Mouse (Mus musculus) ES-E14 (cell line): ENCODE data around the gene Hdac10. TPM values are rescaled to one million over a fixed set of nuclear protein-coding genes. Genes with fewer than 3 reads are reported as not detected.

Experiments
- DNase-seq: peaks from one replicate; pipeline ENCODE4 v3.0.0-alpha.2; 2013; ENCODE audit warnings: low read depth, low spot score
- H3K27ac ChIP-seq: 2 replicates; pipeline ENCODE4 v1.5.1; 2012; ENCODE audit warnings: low read depth, mild to moderate bottlenecking, low read length, moderate library complexity, mixed read lengths; ENCODE audit not compliant: poor library complexity, insufficient read depth, severe bottlenecking
- H3K36me3 ChIP-seq: 2 replicates; pipeline ENCODE4 v1.6.1; 2012; ENCODE audit warnings: mild to moderate bottlenecking, low read length, moderate library complexity, mixed read lengths; ENCODE audit not compliant: control insufficient read depth, poor library complexity, insufficient read depth, severe bottlenecking
- H3K4me1 ChIP-seq, 2 experiments: fragments of 150-350 bp in 1 of 2; sonication (generic) in 1 of 2; 2 replicates each; pipeline ENCODE4 v1.6.1; 2012; ENCODE audit warnings: low read length in 2 of 2, mild to moderate bottlenecking in 1 of 2, mixed read lengths in 1 of 2; ENCODE audit not compliant: control insufficient read depth in 2 of 2, insufficient read depth in 2 of 2, poor library complexity in 1 of 2
- H3K4me3 ChIP-seq, 2 experiments: fragments of 150-350 bp in 1 of 2; sonication (generic) in 1 of 2; 2 replicates each; pipeline ENCODE4 v1.5.1; 2012; ENCODE audit warnings: low read length in 2 of 2, low read depth in 1 of 2, mild to moderate bottlenecking in 1 of 2, mixed read lengths in 1 of 2; ENCODE audit not compliant: insufficient read depth in 1 of 2, poor library complexity in 1 of 2, severe bottlenecking in 1 of 2
- H3K9ac ChIP-seq: 2 replicates; pipeline ENCODE4 v1.6.1; 2012; ENCODE audit warnings: low read depth, mild to moderate bottlenecking, low read length, mixed read lengths; ENCODE audit not compliant: poor library complexity, insufficient read depth, severe bottlenecking
- H3K9me3 ChIP-seq: fragments of 150-350 bp; sonication (generic); 2 replicates; pipeline ENCODE4 v1.6.1; 2012; ENCODE audit warnings: low read depth, mild to moderate bottlenecking, low read length; ENCODE audit not compliant: control insufficient read depth, insufficient read depth
- CHD2 ChIP-seq: IDR thresholded peaks from 2 replicates; pipeline ENCODE4 v1.6.1; 2014; ENCODE audit warnings: mild to moderate bottlenecking, low read depth, low read length, inconsistent platforms
- HCFC1 ChIP-seq: IDR thresholded peaks from 2 replicates; pipeline ENCODE4 v1.6.1; 2012; ENCODE audit warnings: low read length, inconsistent platforms, borderline replicate concordance; ENCODE audit not compliant: insufficient read depth
- MAFK ChIP-seq: IDR thresholded peaks from 2 replicates; pipeline ENCODE4 v1.6.1; 2014; ENCODE audit warnings: mild to moderate bottlenecking, low read depth, low read length, inconsistent platforms; ENCODE audit not compliant: insufficient read depth
- ZC3H11A ChIP-seq: IDR thresholded peaks from 2 replicates; pipeline ENCODE4 v1.6.1; 2012; ENCODE audit warnings: low read depth, mild to moderate bottlenecking, inconsistent platforms, low read length, borderline replicate concordance
- ZNF384 ChIP-seq: IDR thresholded peaks from 2 replicates; pipeline ENCODE4 v1.6.1; 2012; ENCODE audit warnings: low read depth, low read length, inconsistent platforms
- in situ Hi-C, 2 experiments: fragments of 600-800 bp; cut with MboI; formaldehyde crosslinking; loops; one replicate each; pipeline ENCODE4 v1.15.1; 2025; ENCODE audit warnings: low sequenced_read_pairs in 2 of 2, inconsistent platforms in 1 of 2; ENCODE audit not compliant: unreplicated experiment in 2 of 2
- total RNA-seq: library from RNA; depleted of rRNA; stranded (reverse); fragments of 300-350 nt; gene quantifications from 2 replicates; pipeline ENCODE4 v1.2.3, GENCODE M21; 2012

Hdac10 gene
- total RNA-seq, 1 experiment, result 7.4 TPM

DNA sequence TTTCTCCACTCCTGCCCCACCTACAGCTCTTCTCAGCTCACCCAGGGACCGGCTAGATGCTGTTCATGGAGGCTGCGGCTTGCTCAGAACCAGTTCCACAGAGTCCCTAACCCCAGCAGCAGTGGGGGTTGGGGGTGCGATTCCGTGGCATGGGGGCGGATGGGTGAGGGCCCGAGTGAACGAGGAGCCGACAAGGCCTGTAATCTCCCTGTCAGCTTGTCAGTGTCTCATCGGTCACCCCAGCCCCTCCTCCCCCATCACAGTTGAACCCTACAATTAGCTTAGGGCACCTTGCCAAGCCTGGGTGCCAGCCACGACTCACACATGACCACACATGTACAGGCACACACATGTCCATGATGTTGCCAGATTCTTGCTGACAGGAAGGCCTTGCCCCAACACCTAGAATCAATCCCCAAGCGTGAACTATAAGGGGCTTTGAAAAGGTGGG is 46.4 kb upstream of the Hdac10 start:
- in situ Hi-C loops, result no loop called here
- no peak overlapping the region; a peak in 1 of 4 replicates for H3K4me3 ChIP-seq
- H3K36me3 ChIP-seq, result peaks cover 7% of the 10 kb centered on the region; the same call in 1 of the 2 replicates
- no peak overlapping the region for H3K9ac ChIP-seq
- TF ChIP-seq ZC3H11A (no peak), HCFC1 (no peak), ZNF384 (no peak), MAFK (no peak), CHD2 (no peak)
- no peak overlapping the region for H3K27ac ChIP-seq
- DNase-seq, result no peak
- no peaks in the 10 kb centered on the region for H3K9me3 ChIP-seq
- H3K4me1 ChIP-seq, result peaks cover 8 to 66% of the 10 kb centered on the region in 2 experiments

DNA sequence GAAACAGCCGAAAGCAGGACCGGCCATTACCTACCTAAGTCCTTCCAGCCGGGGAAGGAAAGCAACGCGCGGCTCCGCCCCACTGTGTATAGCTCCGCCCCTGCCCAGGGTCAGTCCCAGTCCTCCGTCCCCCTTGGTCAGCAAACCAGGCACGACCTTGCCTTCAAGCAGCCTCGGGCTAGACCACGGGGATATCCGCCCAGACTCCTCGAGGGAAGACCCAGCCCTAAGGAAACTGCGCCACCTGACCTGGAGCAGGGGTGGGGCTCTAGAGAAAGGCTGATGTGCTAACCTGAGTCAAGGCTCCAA is 45.4 kb upstream of the Hdac10 start:
- no peak for DNase-seq
- Histone ChIP-seq H3K36me3 (peaks cover 9% of the 10 kb centered on the region; the same call in 1 of the 2 replicates), H3K4me1 (peaks cover 5 to 70% of the 10 kb centered on the region in 2 experiments), H3K27ac (no peak overlapping the region), H3K9ac (peak overlapping the region; percentile 65), H3K9me3 (no peaks in the 10 kb centered on the region), H3K4me3 (peak overlapping the region; percentile 67 to 70)
- TF ChIP-seq HCFC1 (no peak), ZNF384 (no peak), MAFK (no peak), ZC3H11A (no peak), CHD2 (no peak)
- in situ Hi-C loops, result no loop called here

DNA sequence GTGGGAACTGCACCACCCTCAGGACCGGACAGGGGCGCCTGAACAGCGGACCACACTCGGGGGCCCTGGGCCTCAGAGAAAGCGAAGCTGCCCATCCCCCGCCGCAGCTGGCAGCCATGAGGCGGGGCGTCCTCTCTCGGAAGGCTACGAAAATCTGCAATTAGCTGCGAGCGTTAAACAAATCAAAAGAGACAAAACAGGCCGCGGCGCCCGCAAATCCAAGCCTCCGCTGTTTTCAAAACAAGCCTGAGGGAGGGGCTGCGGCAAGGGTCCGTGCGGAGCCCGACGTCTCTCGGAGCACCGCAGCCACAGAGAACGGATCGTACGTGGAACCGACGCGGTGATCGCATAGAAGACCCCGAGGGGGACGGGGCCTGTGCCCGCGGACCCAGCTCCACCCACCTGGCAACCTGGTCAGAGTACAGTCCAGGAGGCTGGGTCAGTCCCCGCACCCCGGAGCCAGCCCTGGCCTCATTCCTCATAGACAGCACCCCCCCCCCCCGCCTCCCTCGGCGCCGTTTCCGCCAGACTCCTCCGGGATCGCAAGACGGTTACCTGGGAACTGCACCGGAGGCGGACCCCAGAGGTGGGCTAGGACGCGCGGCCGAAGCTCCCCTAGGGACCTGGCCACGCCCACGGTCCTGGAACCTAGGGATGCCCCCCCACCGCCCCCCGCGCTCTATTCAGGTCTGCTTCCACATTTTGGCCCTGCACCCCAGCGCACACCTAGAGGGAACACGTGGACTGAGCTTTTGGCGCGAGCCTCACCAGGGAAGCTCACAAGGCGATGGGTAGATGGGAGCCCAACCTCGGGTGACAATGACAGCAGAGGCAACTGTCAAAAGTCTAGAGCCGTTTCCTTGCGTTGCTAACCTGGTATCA is 44.8 kb upstream of the Hdac10 start:
- Histone ChIP-seq H3K9me3 (no peaks in the 10 kb centered on the region), H3K36me3 (peaks cover 9% of the 10 kb centered on the region; the same call in 1 of the 2 replicates), H3K27ac (no peak overlapping the region), H3K4me3 (peak overlapping the region; percentile 67 to 70), H3K9ac (peak overlapping the region; percentile 65), H3K4me1 (peaks cover 2 to 66% of the 10 kb centered on the region in 2 experiments; a peak in 3 of 4 replicates)
- TF ChIP-seq ZC3H11A, result no peak
- TF ChIP-seq HCFC1, result no peak
- TF ChIP-seq CHD2, result no peak
- no peak for TF ChIP-seq MAFK
- TF ChIP-seq ZNF384, result no peak
- DNase-seq, result no peak
- in situ Hi-C loops, result no loop called here

DNA sequence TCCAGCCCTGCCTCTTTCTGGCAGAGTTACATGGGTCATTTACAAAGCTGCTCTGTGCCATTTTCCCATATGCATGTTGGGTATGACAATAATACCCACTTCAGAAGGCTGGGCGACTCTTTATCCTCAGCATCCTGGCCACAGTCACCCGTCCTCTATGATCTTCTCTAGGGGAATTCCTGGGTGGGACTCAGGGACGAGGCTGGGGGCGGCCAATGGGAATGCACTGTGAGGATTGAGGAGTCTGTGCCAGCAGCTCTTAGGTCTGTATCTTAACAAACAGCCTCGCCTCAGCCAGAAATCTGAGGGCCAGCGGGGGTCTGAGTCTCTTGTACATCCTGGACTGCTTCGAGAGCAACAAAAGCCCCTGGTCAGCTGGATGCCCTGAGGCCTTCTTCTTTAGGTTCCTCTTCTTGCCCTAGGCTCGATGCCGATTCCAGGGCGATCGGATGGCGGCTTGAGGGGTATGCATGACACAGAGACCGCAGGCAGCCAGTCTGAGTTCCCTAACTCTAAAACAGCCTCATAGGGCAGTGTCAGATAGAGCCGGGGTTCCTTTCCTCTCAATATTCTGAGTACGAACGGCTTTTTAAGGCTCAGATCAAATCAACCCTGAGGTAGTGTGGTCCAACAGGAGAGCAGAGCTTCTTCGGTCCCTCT is 43.9 kb upstream of the Hdac10 start:
- Histone ChIP-seq H3K27ac (no peak overlapping the region), H3K9me3 (no peaks in the 10 kb centered on the region), H3K4me1 (peaks cover 2 to 62% of the 10 kb centered on the region in 2 experiments; a peak in 3 of 4 replicates), H3K4me3 (peak overlapping the region; percentile 67 to 70), H3K36me3 (peaks cover 17% of the 10 kb centered on the region; the same call in 1 of the 2 replicates), H3K9ac (peak overlapping the region; percentile 65; the same call in 1 of the 2 replicates)
- in situ Hi-C loops, result no loop called here
- no peak for DNase-seq
- TF ChIP-seq ZC3H11A (no peak), MAFK (no peak), CHD2 (no peak), ZNF384 (no peak), HCFC1 (no peak)
